Mouse (Mus musculus) adrenal gland, postnatal 25 days (tissue): ENCODE results near the gene Haus5. TPM values are rescaled to one million over a fixed set of nuclear protein-coding genes. Genes with fewer than 3 reads are reported as not detected.

Source experiments
- DNase-seq: peaks from one replicate; pipeline ENCODE4 v3.0.0; 2021; ENCODE audit warnings: mixed read lengths
- total RNA-seq: library from RNA; stranded (reverse); gene quantifications from 2 replicates; pipeline ENCODE4 v1.2.3, GENCODE M21; 2021

The Haus5 gene
- total RNA-seq, 1 experiment from 2014 or later = 13.5 TPM

DNA sequence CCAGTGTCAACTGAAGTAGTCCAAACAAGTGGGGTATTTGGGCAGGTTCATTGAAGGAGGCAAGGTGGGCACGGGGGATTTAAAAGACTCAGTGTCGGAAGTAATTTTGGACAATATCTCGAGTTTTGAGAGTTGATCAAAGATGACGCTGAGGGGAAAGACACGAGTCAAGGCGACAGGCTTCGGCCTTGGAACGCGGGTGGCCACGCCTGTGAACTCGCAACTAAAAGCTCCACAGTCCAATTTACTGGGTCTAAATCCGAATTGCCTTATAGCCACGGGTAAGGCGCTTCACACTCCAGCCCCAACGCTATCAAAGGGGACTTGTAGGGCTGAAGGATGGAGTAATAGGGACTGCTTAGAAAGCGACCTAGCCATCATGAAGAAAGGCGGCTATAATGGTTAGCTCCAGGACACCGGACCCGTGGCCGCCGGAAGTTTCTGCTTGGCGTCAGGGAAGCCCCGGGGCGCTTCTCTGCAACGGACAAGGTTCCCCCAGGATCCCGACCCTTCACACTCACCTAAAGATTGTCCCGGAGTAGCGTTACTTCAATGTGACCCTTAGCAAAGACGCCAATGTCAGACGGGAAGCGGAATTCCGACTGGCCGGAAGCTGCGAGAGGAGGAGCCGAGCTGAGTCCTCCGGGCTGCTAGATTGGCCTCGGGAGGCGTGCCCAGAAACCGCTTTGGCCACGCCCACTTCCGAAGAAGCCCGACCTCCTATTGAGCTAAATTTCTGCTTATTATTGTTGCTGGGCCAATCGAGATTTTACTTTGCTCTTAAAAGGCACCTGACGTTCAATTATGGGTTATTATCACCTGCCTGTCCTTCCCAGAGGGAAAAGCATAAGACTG lies 39.0 kb downstream of the Haus5 start, which contains the start of gene Cox6b1:
Gene Cox6b1 (minus strand): TSS at position 622 of the 855 bp plus-strand sequence.
- DNase-seq = peak; percentile 86

DNA sequence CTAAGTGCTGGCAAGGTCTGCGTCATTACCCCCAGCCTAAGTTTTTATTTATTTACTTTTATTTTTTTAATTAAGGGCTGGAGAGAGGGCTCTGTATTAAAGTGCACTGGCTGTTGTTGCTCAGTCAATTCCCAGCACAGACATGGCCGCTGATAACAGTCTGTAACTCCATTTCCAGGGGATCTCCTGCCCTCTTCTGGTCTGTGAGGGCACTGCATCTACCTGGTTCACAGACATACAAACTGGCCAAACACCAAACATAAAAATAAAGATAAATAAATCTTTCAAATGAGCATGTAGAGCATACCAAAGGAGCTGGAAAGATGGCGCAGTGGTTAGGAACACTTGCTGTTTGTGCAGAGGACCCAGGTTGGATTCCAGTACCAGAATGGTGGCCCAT lies 45.6 kb downstream of the Haus5 start:
- DNase-seq = peak; percentile 23

GRCm38 (mm10) chr7:30618658-30619057 lies 46.1 kb downstream of the Haus5 start:
- no peak for DNase-seq

DNA sequence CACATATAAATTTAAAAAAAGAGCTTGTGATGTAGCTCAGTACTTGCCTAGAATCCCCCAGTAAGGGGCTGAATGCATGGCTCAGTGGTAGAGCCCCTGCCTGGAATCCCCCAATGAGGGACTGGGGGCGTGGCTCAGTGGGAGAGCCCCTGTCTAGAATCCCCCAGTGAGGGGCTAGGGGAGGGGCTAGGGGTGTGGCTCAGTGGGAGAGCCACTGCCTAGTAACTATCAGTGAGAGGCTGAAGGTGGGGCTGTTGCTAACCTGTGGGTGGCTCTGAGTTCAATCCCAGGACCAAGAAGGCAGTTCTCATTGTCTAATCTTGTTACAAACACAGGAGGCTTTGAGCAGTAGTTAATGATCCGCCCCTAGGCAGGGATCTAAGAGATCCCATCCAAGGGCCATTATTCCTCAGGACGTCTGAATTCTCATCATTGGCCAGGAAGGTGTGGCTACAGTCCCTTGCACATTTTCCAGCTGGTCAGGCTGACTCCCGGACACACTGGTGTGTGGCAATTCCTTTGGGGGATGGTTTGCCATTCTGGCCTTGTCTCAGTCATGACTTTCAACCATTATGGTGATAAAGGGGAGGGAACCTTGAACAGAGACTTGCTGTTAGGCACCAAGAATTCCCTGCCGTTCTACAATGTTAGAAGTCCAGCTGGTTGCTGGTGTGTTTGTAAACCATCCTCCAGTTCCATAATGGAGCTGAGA lies 49.6 kb downstream of the Haus5 start:
- no peak for DNase-seq

- DNase-seq = no peak
Measured at GRCm38 (mm10) chr7:30614454-30614853, 50.3 kb downstream of the Haus5 start.

DNA sequence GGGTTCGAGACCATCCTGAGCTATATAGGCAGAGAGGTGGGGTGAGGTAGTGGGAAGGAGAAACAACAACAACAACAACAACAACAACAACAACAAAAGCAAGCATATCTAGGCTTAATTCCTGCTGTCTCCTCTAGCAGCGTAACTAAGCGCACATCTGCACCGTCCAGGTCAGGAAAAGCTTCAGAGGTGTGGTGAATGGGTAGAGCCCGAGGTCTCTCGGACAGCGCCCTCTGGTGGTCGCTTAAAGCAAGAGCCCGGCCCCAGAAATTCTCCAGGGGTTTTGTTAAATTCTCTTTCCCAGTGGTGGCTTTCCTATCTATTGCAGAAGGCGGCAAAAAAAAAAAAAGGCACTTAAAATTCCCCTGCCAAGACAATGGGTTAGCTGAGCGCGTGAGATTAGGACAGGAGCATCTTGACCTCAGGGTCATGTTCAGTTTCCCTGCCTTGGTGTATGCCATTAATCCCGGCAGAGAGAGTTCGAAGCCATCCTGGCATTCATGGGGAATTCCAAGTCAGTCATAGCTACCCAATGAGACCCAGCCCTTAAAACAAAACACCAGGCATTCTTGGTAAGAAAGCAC lies 51.2 kb downstream of the Haus5 start:
- DNase-seq = peak; percentile 65

DNA sequence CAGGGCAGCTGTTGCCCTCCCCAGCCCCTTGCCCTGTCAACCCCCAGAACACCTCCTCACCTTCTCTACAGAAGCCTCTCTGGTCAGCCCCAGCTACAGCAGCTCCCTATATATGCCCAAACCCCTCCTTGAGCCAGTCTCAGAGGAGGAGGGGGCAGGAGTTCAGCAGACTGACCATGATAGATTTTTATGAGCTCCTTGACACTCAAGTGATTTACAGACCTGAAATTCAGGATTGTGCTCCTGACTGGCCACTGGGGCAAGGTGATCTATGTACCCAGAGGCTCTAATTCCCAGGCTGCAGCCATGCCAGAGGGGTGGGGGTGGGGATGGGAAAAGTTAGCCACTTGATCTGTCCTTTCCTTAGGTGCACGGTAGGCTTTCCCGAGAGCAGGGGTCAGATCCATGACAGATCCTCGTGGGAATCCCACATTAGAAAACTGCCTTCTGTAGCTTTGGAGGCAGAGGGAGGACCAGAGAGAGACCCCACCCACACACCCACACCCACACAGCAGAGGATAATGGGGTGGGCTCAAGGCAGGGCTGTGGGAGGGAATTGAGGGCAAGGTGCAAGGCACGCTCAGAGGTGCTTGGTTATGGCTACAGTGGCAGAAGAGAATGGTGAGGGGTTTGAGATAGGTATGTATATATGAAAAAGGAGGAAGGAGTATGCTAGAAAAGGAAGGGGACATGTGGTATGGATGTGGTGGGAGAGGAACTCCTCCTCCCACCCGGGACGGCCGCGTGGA lies 52.0 kb downstream of the Haus5 start, which contains the start of gene Upk1a:
Gene Upk1a (minus strand): TSS at position 194 of the 749 bp plus-strand sequence.
- no peak for DNase-seq

GRCm38 (mm10) chr7:30610043-30610442 lies 54.8 kb downstream of the Haus5 start:
- no peak for DNase-seq

GRCm38 (mm10) chr7:30608476-30608875 lies 56.3 kb downstream of the Haus5 start:
- DNase-seq = no peak

DNA sequence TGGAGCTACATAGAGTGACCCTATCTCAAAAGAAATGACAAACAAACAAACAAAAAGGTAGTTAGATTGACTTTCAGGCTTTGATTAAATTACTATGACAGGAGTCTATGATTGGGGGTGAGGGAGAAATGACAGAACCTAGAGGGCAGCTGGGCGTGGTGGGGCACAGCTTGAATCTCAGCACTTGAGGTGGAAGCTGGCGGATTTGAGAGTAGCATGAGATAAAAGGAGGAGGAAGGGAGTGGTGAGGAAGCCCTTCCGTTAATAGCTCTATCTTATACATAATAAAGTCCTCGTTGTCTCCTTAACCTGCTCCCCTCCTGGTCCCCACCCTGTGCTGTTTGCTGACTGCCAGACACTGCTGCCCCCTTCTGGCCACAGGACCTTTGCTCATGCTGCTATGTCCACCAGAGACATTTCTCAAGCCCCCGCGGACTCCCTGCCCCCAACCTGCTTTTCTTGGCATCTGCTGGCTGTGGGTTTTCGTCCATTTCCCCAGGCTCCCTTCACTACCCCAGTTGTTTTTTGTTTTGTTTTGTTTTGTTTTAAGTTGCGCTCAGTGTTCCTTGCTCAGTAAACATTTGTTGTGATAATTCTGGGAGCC lies 57.0 kb downstream of the Haus5 start:
- DNase-seq = peak; percentile 62

- DNase-seq = no peak
Measured at GRCm38 (mm10) chr7:30604944-30605343, 59.9 kb downstream of the Haus5 start.

DNA sequence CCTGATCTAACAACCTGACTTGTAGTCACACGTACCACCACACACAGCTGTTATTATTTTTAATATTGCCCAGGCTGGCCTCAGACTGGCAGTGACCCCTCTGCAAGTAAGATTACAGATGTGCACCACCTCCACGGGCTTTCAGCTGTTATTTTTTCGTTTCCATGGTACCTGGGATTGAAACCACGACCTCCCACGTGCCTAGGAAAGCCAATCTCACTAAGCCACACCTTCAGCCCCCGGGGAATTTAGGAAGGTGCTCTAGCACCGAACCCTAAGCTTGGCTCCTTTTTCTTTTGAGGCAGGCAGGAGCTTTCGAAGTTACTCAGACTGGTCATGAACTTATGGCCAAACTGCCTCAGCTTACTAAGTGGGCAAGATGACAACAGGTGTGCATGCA lies 60.4 kb downstream of the Haus5 start:
- DNase-seq = no peak

Other genes with a start within 250 kb of the Haus5 start
- gene Hcst, start 245.1 kb downstream of the Haus5 start, total RNA-seq = 2.6 TPM in 1 of 2 replicates, not detected in the other
- gene Nfkbid, start 243.3 kb downstream of the Haus5 start, total RNA-seq = 1.2 and 2.1 TPM in 2 replicates
- 19.6 and 29.9 TPM in 2 replicates for gene Aplp1, start 219.5 kb downstream of the Haus5 start, total RNA-seq
- not detected in 2 replicates for gene Kirrel2, start 207.3 kb downstream of the Haus5 start, total RNA-seq
- not detected in 2 replicates for gene Nphs1, start 206.7 kb downstream of the Haus5 start, total RNA-seq
- 1.6 TPM in 1 of 2 replicates, not detected in the other for gene Prodh2, start 171.4 kb downstream of the Haus5 start, total RNA-seq
- gene Arhgap33, start 129.9 kb downstream of the Haus5 start, total RNA-seq = 5.6 and 7.4 TPM in 2 replicates
- 30.2 and 33.5 TPM in 2 replicates for gene Hspb6, start 112.8 kb downstream of the Haus5 start, total RNA-seq
- gene Proser3, start 112.7 kb downstream of the Haus5 start, total RNA-seq = 14.8 TPM in 2 replicates
- 56.9 and 67.6 TPM in 2 replicates for gene Lin37, start 105.2 kb downstream of the Haus5 start, total RNA-seq
- 71.9 and 81.8 TPM in 2 replicates for gene U2af1l4, start 101.7 kb downstream of the Haus5 start, total RNA-seq
- 6.3 and 8.0 TPM in 2 replicates for gene Gm49396, start 101.7 kb downstream of the Haus5 start, total RNA-seq
- gene Psenen, start 101.4 kb downstream of the Haus5 start, total RNA-seq = 148 and 160 TPM in 2 replicates
- gene Igflr1, start 99.6 kb downstream of the Haus5 start, total RNA-seq = 4.4 and 6.7 TPM in 2 replicates
- 60.7 and 73.7 TPM in 2 replicates for gene Kmt2b, start 76.3 kb downstream of the Haus5 start, total RNA-seq
- 0.33 and 0.71 TPM in 2 replicates for gene Zbtb32, start 66.1 kb downstream of the Haus5 start, total RNA-seq
- gene Upk1a, start 52.1 kb downstream of the Haus5 start, total RNA-seq = 0.36 TPM in 1 of 2 replicates, not detected in the other
- 1,003 and 1,219 TPM in 2 replicates for gene Cox6b1, start 38.8 kb downstream of the Haus5 start, total RNA-seq
- gene Etv2, start 29.1 kb downstream of the Haus5 start, total RNA-seq = not detected in 2 replicates
- 78.4 and 87.5 TPM in 2 replicates for gene Rbm42, start 14.7 kb downstream of the Haus5 start, total RNA-seq
- not detected in 2 replicates for gene Pmis2, start 6.6 kb upstream of the Haus5 start, total RNA-seq
- gene 2200002J24Rik, start 33.9 kb upstream of the Haus5 start, total RNA-seq = 5.5 and 11.1 TPM in 2 replicates
- 3.6 and 3.8 TPM in 2 replicates for gene Atp4a, start 47.2 kb upstream of the Haus5 start, total RNA-seq
- gene Tmem147, start 64.5 kb upstream of the Haus5 start, total RNA-seq = 209 TPM in 2 replicates
- gene Gapdhs, start 78.7 kb upstream of the Haus5 start, total RNA-seq = not detected in 2 replicates
- gene Sbsn, start 86.5 kb upstream of the Haus5 start, total RNA-seq = 310 and 338 TPM in 2 replicates
- gene Dmkn, start 98.8 kb upstream of the Haus5 start, total RNA-seq = 1.4 and 2.6 TPM in 2 replicates
- gene Krtdap, start 122.9 kb upstream of the Haus5 start, total RNA-seq = not detected in 2 replicates
- gene Ffar2, start 158.8 kb upstream of the Haus5 start, total RNA-seq = 0.52 TPM in 1 of 2 replicates, not detected in the other
- gene Ffar3, start 191.2 kb upstream of the Haus5 start, total RNA-seq = 0.70 TPM in 1 of 2 replicates, not detected in the other
- not detected in 2 replicates for gene Ffar1, start 196.6 kb upstream of the Haus5 start, total RNA-seq
- gene Cd22, start 215.3 kb upstream of the Haus5 start, total RNA-seq = 0.30 TPM in 1 of 2 replicates, not detected in the other
- gene Mag, start 249.9 kb upstream of the Haus5 start, total RNA-seq = 0.21 TPM in 1 of 2 replicates, not detected in the other